Mouse (Mus musculus): ENCODE data around the gene Snap91.

Gene Snap91

GRCm38 (mm10) chr9:86742959-86743911 lies 137.2 kb downstream of the Snap91 start, which contains the start of gene Prss35:
Gene Prss35, plus strand, starts transcription at chr9:86743649.
- DNase-seq (ENCODE audit: low spot score), result no peak

GRCm38 (mm10) chr9:86739971-86740370 lies 140.5 kb downstream of the Snap91 start:
- DNase-seq (ENCODE audit: low spot score), result no peak

- DNase-seq (ENCODE audit: low spot score), result no peak
Observed at GRCm38 (mm10) chr9:86738801-86739200, 141.7 kb downstream of the Snap91 start.

- DNase-seq (ENCODE audit: low spot score), result no peak
Observed at GRCm38 (mm10) chr9:86738067-86738466, 142.4 kb downstream of the Snap91 start.

GRCm38 (mm10) chr9:86736991-86737390 lies 143.5 kb downstream of the Snap91 start:
- DNase-seq (ENCODE audit: low spot score), result no peak

GRCm38 (mm10) chr9:86734795-86735194 lies 145.7 kb downstream of the Snap91 start:
- DNase-seq (ENCODE audit: low spot score), result no peak

- no peak for DNase-seq (ENCODE audit: low spot score)
Observed at GRCm38 (mm10) chr9:86734357-86734756, 146.1 kb downstream of the Snap91 start.

GRCm38 (mm10) chr9:86729811-86730210 lies 150.6 kb downstream of the Snap91 start:
- no peak for DNase-seq (ENCODE audit: low spot score)

- DNase-seq (ENCODE audit: low spot score), result no peak
Observed at GRCm38 (mm10) chr9:86729084-86729483, 151.4 kb downstream of the Snap91 start.

- peak; percentile 62 for DNase-seq (ENCODE audit: low spot score)
Observed at GRCm38 (mm10) chr9:86728214-86728814, 152.1 kb downstream of the Snap91 start.

- no peak for DNase-seq (ENCODE audit: low spot score)
Observed at GRCm38 (mm10) chr9:86726381-86726720, 154.1 kb downstream of the Snap91 start.

GRCm38 (mm10) chr9:86725604-86726380 lies 154.7 kb downstream of the Snap91 start:
- DNase-seq (ENCODE audit: low spot score), result no peak

GRCm38 (mm10) chr9:86725066-86725465 lies 155.4 kb downstream of the Snap91 start:
- no peak for DNase-seq (ENCODE audit: low spot score)

- DNase-seq (ENCODE audit: low spot score), result no peak
Observed at GRCm38 (mm10) chr9:86720794-86721193, 159.7 kb downstream of the Snap91 start.

- no peak for DNase-seq (ENCODE audit: low spot score)
Observed at GRCm38 (mm10) chr9:86720227-86720626, 160.2 kb downstream of the Snap91 start.

GRCm38 (mm10) chr9:86717119-86717518 lies 163.3 kb downstream of the Snap91 start:
- DNase-seq (ENCODE audit: low spot score), result no peak

GRCm38 (mm10) chr9:86716540-86716939 lies 163.9 kb downstream of the Snap91 start:
- DNase-seq (ENCODE audit: low spot score), result no peak

Measured in adipocyte (in vitro differentiated cells).